Mouse (Mus musculus): Measurements from ENCODE around the gene Tmem217. TPM values are rescaled to one million over a fixed set of nuclear protein-coding genes. Genes with fewer than 3 reads are reported as not detected.

Gene Tmem217
- total RNA-seq, 2 experiments from 2014 or later: not detected

DNA sequence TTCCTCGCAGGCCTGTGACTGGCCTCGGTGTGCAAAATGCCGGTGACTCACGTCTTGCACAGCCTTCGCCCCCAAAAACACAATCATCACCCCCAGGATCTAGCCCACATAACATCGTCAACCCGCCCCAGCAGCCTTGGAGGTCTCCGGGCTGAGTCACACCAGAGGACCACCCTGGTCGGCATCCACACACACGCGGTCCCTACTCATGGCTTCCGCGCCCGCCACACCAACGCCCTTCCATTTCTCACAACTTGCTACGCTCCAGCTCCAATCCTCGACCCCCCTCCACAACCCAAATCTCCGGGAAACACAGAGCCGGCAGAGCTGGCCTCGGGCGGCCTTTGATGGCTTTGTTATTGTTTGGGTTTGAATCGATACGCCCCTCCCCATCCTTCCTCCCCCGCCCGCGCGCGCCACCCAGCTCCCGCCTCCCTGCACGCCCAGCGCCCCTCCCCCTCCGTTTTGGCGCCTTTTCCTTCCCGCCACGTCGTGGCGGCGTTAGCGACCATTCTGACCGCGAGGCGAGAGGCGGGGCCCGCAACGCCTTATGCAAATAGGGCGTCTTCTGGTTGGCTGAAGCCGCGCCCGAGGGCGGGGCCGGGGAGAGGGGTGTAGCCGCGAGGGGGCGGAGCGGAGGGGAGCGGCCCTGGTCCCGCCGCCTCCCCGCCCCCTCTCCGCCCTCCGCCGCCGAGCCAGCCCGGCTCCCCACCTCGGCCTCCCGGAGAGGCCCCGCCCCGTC is 62.0 kb downstream of the Tmem217 start:
- DNase-seq (ENCODE audit: low spot score in 2 of 2): peak; percentile 92 to 96

DNA sequence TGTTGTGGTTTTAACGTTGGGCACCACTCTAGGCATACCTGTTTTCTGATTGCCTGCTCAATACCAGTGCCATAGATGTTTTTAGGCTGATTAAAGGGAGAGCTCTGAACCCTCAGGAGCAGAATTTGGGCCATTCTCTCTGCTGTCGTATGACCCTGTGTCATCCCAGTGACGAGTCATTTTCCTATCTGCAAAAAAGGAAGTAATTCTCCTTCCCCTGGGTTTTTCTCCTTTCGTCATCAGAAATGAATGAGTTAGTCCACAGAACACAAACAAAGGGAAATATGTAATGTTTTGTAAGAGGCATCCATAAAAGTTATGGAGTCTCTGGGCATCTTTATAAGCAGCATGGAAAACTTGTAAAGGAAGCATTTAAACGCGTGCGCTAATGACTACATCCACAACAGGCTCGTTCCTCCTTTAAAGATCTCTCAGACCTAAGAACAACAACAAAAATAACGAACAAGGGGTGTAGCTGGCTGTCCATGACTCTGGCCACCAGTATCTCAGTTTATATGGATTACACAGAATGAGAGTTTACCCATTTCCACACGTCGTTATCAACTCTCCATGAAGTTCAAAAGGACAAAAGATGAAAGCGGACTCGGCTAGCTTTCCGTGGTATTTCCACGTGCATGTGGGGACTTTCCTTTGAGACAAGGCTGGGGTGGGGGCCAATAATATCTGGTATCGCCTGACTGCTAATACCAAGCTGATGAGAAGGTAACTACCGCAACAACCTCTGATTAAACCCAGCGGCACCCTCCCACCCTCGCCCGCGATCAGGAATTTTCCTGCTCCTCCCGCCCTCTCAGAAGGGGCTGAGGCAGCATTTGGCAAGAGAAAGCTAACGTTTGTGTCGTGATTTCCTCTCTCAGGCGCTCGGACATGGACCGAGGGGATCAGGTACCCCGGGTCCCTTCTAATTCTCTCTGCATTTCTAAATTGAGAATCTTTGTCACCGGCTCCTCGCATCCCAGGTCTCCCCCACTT is 62.9 kb downstream of the Tmem217 start:
- DNase-seq (ENCODE audit: low spot score in 2 of 2): no peak

DNA sequence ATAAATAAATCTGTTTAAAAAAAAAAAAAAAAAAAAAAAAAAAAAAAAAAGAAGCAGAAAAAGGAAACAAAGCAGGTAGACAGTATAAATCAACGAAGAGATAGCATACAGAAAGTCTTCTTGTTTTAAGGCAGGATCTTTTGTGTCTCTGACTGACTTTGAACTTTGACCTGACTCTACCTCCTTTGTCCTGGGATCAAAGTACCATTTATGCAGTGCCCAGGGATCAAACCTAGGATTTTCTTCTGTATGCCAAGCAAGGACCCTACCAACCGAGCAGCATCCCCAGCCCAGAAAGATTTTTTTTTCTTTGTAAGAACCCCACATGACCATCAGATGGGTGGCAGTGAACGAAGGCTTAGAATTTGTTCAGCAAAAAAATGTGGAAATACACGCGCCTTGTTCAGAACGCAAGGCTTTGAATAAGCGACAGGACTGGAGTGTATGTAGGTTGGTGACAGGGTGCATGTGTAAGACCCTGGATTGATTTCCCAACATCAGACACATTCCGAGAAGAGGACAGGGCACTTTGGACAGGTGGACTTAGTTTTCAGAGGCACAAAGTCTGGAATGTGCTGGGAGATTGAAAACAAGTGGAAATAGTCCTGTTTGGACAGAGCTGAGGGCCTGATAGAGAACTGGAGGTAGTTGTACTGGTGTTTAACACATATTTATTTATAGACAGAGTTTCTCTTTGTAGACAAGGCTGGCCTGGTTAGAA is 63.8 kb downstream of the Tmem217 start:
- no peak for DNase-seq (ENCODE audit: low spot score in 2 of 2)

DNA sequence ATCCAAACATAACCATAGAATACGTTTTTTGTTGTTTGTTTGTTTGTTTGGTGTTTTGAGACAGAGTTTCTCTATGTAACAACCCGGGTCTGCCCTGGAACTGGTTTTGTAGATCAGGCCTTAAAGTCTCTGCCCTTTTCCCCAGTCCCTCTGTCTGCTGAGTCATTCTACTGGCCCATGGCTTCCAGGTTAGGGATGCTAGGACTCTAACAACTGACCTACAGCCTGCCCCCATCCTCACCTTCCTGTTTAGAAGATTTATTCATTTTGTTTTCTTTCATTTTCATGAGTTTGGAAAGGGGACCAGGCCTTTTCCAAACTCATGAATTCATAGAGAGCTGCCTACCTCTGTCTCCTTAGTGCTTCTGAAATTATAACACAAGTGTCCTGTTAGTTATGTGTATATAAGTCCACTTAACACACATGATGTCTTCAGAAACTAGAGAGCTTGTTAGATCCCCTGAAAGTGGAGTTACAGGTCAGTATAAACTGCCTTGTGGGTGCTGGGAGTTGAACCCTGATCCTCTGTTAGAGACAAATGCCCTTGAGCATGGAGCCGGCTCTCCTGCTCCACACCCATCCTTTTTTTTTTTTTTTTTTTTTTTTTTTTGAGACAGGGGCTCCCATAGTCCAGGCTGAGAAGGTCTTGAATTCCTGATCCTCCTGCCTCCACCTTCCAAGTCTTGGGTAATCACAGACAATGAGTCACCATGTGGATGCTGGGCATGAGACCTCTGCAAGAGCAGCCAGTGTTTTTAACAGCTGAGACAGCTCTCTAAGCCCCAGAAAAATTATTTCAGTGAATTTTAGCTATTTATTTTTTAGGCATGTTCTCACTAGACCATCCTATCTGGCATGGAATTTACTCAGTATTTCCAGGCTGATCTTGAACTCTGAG is 66.6 kb downstream of the Tmem217 start:
- no peak for DNase-seq (ENCODE audit: low spot score in 2 of 2)

DNA sequence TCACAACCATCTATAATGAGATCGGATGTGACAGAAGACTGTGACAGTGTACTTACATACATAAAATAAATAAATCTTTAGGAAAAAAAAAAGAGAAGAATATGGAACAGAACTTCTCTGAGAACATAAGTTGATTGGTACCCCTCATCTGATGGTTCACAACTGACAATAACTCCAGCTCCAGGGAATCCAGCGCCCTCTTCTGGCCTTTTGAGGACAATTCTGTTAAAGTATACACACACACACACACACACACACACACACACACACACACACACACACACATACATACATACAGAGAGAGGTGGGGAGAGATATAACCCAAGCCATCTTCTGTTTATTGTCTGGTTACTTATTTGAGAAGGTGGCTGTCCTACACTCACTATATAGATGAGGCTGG is 67.8 kb downstream of the Tmem217 start:
- no peak for DNase-seq (ENCODE audit: low spot score in 2 of 2)

DNA sequence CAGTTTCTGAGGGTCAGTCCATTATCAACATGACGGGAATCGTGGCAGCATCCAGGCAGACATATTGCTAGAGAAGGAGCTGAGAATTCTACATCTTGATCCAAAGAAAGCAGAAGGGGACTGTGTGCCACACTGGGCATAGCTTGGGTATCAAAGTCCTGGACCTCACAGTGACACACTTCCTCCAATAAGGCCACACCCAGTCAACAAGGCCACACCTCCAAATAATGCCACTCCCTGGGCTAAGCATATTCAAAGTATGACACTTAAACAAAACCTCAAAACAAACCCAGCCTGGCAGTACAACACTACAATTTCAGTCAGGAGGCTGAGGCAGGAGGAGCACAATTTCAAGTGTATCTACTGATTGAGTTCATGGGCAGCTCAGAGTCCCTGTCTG is 68.9 kb downstream of the Tmem217 start:
- no peak for DNase-seq (ENCODE audit: low spot score in 2 of 2)

DNA sequence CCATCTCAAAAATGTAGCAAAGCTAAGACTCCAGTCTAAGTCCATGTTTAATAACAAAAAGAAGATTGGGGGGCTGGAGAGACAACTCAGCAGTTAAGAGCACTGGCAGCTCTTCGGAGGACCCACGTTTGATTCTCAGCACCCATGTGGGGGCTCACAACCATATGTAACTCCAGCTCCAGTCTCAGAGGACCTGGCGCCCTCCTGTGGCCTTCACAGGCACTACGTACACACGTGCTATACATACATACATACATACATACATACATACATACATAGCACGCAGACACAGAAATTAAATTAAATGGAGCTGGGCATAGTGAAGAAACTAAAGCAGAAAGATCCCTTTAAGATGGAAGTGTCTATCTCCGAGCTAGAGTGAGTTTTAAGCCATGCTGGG is 69.6 kb downstream of the Tmem217 start:
- DNase-seq (ENCODE audit: low spot score in 2 of 2): no peak

DNA sequence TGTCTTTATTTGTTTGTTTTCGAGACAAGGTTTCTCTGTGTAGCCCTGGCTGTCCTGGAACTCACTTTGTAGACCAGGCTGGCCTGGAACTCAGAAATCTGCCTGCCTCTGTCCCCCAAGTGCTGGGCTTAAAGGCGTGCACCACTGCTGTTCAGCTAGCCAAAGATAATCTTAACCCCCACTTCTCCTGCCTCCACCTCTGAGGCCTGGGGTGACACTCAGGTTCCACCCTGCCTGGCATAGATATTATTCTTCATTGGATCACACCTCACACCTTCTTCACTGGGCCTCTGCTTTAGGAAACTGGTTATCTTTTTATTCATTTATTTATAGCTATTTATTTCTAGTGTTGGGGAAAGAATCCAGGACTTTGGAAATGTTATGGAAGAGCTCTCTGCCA is 71.9 kb downstream of the Tmem217 start:
- DNase-seq (ENCODE audit: low spot score in 2 of 2): no peak

DNA sequence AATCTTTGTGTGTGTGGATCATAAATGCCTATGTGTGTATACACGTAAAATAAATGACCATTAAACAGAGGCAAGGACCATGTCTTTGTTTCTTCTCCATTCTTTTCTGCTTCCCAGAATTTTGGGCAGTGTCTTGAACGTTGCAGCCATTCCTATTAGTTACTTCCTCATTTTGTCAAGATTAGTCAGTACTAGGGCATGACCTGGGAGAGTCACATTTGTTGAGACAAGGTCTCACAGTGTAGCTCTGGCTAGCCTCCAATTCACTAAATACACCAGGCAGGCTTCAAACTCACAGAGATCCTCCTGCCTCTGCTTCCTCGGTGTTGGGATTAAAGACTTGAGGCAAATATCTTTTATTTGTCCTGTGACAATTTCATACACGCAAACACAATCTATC is 73.9 kb downstream of the Tmem217 start:
- DNase-seq (ENCODE audit: low spot score in 2 of 2): no peak

DNA sequence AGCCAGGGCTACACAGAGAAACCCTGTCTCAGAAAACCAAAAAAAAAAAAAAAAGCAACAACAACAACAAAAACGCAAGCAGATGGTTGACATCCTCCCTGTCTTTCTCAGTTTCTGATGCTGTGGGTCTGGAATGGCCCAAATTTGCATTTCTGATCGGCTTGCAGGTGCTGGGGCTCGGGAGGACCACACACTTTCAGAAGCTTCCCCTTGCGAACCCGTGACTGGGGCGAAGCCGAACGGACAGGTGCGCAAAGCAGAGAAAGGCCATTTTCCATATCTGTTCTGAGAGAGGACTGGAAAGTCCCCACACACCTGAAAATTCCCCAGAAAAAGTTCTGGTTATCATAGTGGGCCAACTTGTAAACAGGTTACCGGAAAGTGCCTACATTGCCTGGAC is 74.8 kb downstream of the Tmem217 start:
- DNase-seq (ENCODE audit: low spot score in 2 of 2): no peak

DNA sequence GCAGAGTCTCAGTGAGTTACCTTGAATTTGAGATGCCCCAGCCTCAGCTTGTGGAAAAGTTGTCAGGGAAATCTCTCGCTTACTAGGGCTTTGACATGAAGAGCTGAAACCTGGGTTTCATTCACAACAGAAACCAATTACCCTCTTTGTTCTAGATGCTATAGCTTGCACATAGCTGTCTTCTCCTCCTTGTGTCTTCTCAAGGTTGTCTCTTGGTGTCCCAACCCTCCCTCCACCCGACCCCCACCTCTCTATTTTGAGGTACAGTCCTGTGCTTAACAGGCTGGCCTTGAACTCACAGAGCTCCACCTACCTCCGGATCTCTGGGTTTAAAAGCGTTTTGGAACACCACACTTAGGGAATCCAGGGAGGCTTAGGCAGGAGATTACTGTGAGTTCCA is 75.7 kb downstream of the Tmem217 start:
- DNase-seq (ENCODE audit: low spot score in 2 of 2): no peak

Small RNA genes lying within 50 kb of the gene (microRNA-seq; reads per million reads assigned to microRNA genes)
- gene Mir7667: 0 reads per million in 2 experiments

Other genes starting within 250 kb of the Tmem217 start
- 1 to 10 TPM in 1 of 2 experiments, under 1 TPM in 1; 0.92 to 1.3 TPM for gene Pi16, start 234.7 kb downstream of the Tmem217 start, total RNA-seq (2021)
- 100 to 1,000 TPM; 644 to 648 TPM for gene Mtch1, start 204.5 kb downstream of the Tmem217 start, total RNA-seq (2021)
- gene Fgd2, start 191.5 kb downstream of the Tmem217 start, total RNA-seq (2021): 1 to 10 TPM; 4.4 to 5.8 TPM
- 1 to 10 TPM; 4.2 to 4.5 TPM for gene Pim1, start 61.6 kb downstream of the Tmem217 start, total RNA-seq (2021)
- not detected for gene Gm17657, start 2.7 kb downstream of the Tmem217 start, total RNA-seq (2021)
- 10 to 100 TPM; 37.8 to 41.4 TPM for gene Tbc1d22b, start 2.6 kb downstream of the Tmem217 start, total RNA-seq (2021)
- 10 to 100 TPM; 46.2 to 47.2 TPM for gene Rnf8, start 62.4 kb upstream of the Tmem217 start, total RNA-seq (2021)
- 1 to 10 TPM; 3.0 to 3.2 TPM for gene Gm28043, start 62.5 kb upstream of the Tmem217 start, total RNA-seq (2021)
- gene Cmtr1, start 108.2 kb upstream of the Tmem217 start, total RNA-seq (2021): 100 to 1,000 TPM; 125 to 126 TPM
- 10 to 100 TPM; 22.6 to 23.4 TPM for gene Ccdc167, start 164.7 kb upstream of the Tmem217 start, total RNA-seq (2021)